Mouse (Mus musculus) urinary bladder, adult 18-20 months (tissue): Measurements from ENCODE around the gene Angptl4.
"Not testable (repeated sequence)": the region's sequence is repeated elsewhere in the genome, so short reads cannot be mapped to it uniquely, and the experiment has no call there.

ENCODE experiments used
- DNase-seq, 2 experiments: peaks; one replicate each; pipeline ENCODE4 v3.0.0; 2022; ENCODE audit warnings: low spot score in 2 of 2, mixed read lengths in 2 of 2

Gene Angptl4

GRCm38 (mm10) chr17:33781124-33781977 is at the start of gene Angptl4:
Gene Angptl4 (minus strand): TSS chr17:33781830.
- DNase-seq = peak; percentile 62 to 74

- no peak for DNase-seq
Observed at GRCm38 (mm10) chr17:33829561-33829960, 47.9 kb upstream of the Angptl4 start.

GRCm38 (mm10) chr17:33828892-33829291 is 47.3 kb upstream of the Angptl4 start:
- DNase-seq = no peak

GRCm38 (mm10) chr17:33826850-33827249 is 45.2 kb upstream of the Angptl4 start:
- DNase-seq = no peak

GRCm38 (mm10) chr17:33825462-33825861 is 43.8 kb upstream of the Angptl4 start:
- no peak for DNase-seq

- not testable (repeated sequence) for DNase-seq
Observed at GRCm38 (mm10) chr17:33824997-33825330, 43.3 kb upstream of the Angptl4 start.

GRCm38 (mm10) chr17:33824084-33824996 is 42.7 kb upstream of the Angptl4 start, which contains the start of the genes Rps28 and Ndufa7:
Gene Rps28 (minus strand): TSS chr17:33824562.
Gene Ndufa7 (plus strand): TSS chr17:33824572.
- DNase-seq = peak; percentile 98 to 99

GRCm38 (mm10) chr17:33823171-33823570 is 41.5 kb upstream of the Angptl4 start:
- DNase-seq = not testable (repeated sequence)

GRCm38 (mm10) chr17:33822436-33822959 is 40.9 kb upstream of the Angptl4 start:
- no peak for DNase-seq

GRCm38 (mm10) chr17:33817969-33818643 is 36.5 kb upstream of the Angptl4 start:
- DNase-seq = no peak

GRCm38 (mm10) chr17:33817184-33817968 is 35.7 kb upstream of the Angptl4 start:
- peak; percentile 85 to 90 for DNase-seq

- DNase-seq = no peak
Observed at GRCm38 (mm10) chr17:33816612-33817011, 35.0 kb upstream of the Angptl4 start.

- DNase-seq = no peak
Observed at GRCm38 (mm10) chr17:33815399-33815798, 33.8 kb upstream of the Angptl4 start.

GRCm38 (mm10) chr17:33812990-33813389 is 31.4 kb upstream of the Angptl4 start:
- no peak for DNase-seq

- DNase-seq = no peak
Observed at GRCm38 (mm10) chr17:33812475-33812874, 30.8 kb upstream of the Angptl4 start.

GRCm38 (mm10) chr17:33811142-33811516 is 29.5 kb upstream of the Angptl4 start:
- DNase-seq = no peak

- DNase-seq = peak; percentile 88 to 92
Observed at GRCm38 (mm10) chr17:33810334-33811141, 28.9 kb upstream of the Angptl4 start, which contains the start of gene Kank3. Gene Kank3 (plus strand): TSS chr17:33810519.

GRCm38 (mm10) chr17:33808192-33808591 is 26.6 kb upstream of the Angptl4 start:
- no peak for DNase-seq

GRCm38 (mm10) chr17:33807181-33807888 is 25.7 kb upstream of the Angptl4 start:
- DNase-seq = no peak
